Mouse (Mus musculus): ENCODE results near the gene Lgr4. TPM values are rescaled to one million over a fixed set of nuclear protein-coding genes. Genes with fewer than 3 reads are reported as not detected.

Lgr4 gene
- polyA plus RNA-seq, 1 experiment from 2014 or later = 8.0 TPM

GRCm38 (mm10) chr2:109904171-109904821 is 13.2 kb upstream of the Lgr4 start:
- H3K27me3 ChIP-seq = no peaks in the 10 kb centered on the region
- under 1% methylated on average over 7 of the region's 7 CpGs for WGBS

GRCm38 (mm10) chr2:109909122-109909521 is 8.3 kb upstream of the Lgr4 start:
- WGBS = 85% methylated on average over 2 of the region's 2 CpGs
- ATAC-seq (ENCODE audit: low FRiP score, low read depth) = no peak

More at GRCm38 (mm10) chr2:109904171-109904821, 13.2 kb upstream of the Lgr4 start:
- H3K9ac ChIP-seq = no peak overlapping the region
- peaks cover 15% of the 10 kb centered on the region for H3K36me3 ChIP-seq
- H3K27ac ChIP-seq (replicated peaks) = no peak overlapping the region
- ATAC-seq (ENCODE audit: low FRiP score, low read depth) = peak; percentile 73
- no peaks in the 10 kb centered on the region for H3K4me1 ChIP-seq (replicated peaks)
- no peaks in the 10 kb centered on the region for H3K9me3 ChIP-seq
- H3K4me3 ChIP-seq = no peak overlapping the region
- no peak overlapping the region for H3K4me2 ChIP-seq

DNA sequence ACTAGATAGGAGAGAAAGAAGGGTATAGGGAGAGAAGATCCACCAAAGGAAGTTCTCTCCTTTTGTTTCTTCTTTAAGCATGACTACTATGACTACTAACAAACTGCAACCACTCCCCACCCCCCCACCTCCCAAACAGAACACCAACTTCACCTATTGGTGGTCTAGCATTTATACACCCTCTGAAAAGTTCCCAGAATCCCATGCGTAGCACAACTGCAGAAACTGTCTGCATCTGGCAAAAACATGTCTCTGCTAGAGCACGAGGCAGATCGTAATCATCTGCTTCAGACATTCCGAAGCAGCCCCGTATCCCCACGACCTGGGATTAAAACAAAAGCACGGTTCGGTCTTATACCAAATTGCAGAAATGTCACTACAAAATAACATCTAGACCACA is 5.2 kb upstream of the Lgr4 start:
- H3K9me3 ChIP-seq = no peaks in the 10 kb centered on the region
- H3K4me3 ChIP-seq = no peak overlapping the region
- peaks cover 6% of the 10 kb centered on the region; the same call in 1 of the 2 replicates for H3K4me1 ChIP-seq (replicated peaks)
- H3K27ac ChIP-seq (replicated peaks) = no peak overlapping the region
- no peak overlapping the region for H3K9ac ChIP-seq
- H3K27me3 ChIP-seq = no peaks in the 10 kb centered on the region
- no peaks in the 10 kb centered on the region for H3K36me3 ChIP-seq
- no peak overlapping the region for H3K4me2 ChIP-seq
- no peak for ATAC-seq (ENCODE audit: low FRiP score, low read depth)
- WGBS = 93% methylated on average over 8 of the region's 8 CpGs

More at GRCm38 (mm10) chr2:109909122-109909521, 8.3 kb upstream of the Lgr4 start:
- no peaks in the 10 kb centered on the region for H3K27me3 ChIP-seq
- H3K9me3 ChIP-seq = no peaks in the 10 kb centered on the region
- no peak overlapping the region for H3K27ac ChIP-seq (replicated peaks)
- H3K36me3 ChIP-seq = no peaks in the 10 kb centered on the region
- H3K9ac ChIP-seq = no peak overlapping the region
- H3K4me3 ChIP-seq = no peak overlapping the region
- H3K4me2 ChIP-seq = no peak overlapping the region
- no peaks in the 10 kb centered on the region for H3K4me1 ChIP-seq (replicated peaks)

DNA sequence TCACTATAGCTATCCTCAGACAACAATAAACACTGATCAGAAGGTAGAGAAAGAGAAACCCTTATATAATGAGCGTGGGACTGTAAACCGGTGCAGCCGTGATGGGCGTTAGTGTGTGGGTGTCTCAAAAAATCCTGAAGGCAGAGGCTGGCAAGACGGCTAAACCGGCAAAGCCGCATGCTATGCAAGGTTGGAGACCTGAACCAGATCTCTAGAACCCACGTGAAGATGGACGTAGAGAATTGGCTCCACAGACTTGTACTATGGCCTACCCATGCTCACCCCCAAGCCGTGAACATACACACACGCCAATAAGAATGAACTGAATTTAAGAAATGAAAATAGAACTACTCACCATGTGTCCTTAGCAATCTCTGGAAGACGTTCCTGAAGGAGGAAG is 4.7 kb upstream of the Lgr4 start:
- H3K9ac ChIP-seq = no peak overlapping the region
- H3K36me3 ChIP-seq = no peaks in the 10 kb centered on the region
- no peak overlapping the region for H3K4me2 ChIP-seq
- no peak overlapping the region for H3K4me3 ChIP-seq
- H3K4me1 ChIP-seq (replicated peaks) = peaks cover 6% of the 10 kb centered on the region; the same call in 1 of the 2 replicates
- ATAC-seq (ENCODE audit: low FRiP score, low read depth) = no peak
- H3K27ac ChIP-seq (replicated peaks) = no peak overlapping the region
- WGBS = 84% methylated on average over 12 of the region's 12 CpGs
- no peaks in the 10 kb centered on the region for H3K27me3 ChIP-seq
- no peaks in the 10 kb centered on the region for H3K9me3 ChIP-seq

GRCm38 (mm10) chr2:109913241-109913640 is 4.2 kb upstream of the Lgr4 start:
- Histone ChIP-seq H3K4me1 (replicated peaks) (peaks cover 6% of the 10 kb centered on the region; the same call in 1 of the 2 replicates), H3K4me3 (no peak overlapping the region), H3K27ac (replicated peaks) (no peak overlapping the region), H3K9me3 (no peaks in the 10 kb centered on the region), H3K9ac (no peak overlapping the region), H3K4me2 (no peak overlapping the region), H3K27me3 (no peaks in the 10 kb centered on the region), H3K36me3 (no peaks in the 10 kb centered on the region)
- WGBS = 62% methylated on average over 8 of the region's 8 CpGs
- ATAC-seq (ENCODE audit: low FRiP score, low read depth) = no peak

DNA sequence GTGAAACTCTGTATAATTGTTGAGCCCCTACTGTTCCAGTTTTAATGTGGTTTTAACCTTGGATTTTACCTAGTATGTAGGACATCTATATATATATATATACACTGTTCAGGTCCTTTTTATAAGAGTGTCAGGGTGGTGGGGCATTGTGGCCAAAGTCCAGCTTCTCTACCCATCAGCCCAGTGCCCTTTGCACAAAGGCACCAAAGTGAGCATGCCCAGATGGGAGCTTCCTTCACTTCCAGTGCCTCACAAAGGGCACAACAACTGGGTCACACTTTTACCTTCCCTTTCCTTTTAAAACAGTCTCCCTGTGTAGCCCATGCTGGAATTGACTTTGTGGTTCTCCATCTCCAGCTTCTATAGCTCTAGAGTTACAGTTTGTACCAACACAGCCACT is 2.8 kb upstream of the Lgr4 start:
- ATAC-seq (ENCODE audit: low FRiP score, low read depth) = no peak
- H3K9me3 ChIP-seq = no peaks in the 10 kb centered on the region

DNA sequence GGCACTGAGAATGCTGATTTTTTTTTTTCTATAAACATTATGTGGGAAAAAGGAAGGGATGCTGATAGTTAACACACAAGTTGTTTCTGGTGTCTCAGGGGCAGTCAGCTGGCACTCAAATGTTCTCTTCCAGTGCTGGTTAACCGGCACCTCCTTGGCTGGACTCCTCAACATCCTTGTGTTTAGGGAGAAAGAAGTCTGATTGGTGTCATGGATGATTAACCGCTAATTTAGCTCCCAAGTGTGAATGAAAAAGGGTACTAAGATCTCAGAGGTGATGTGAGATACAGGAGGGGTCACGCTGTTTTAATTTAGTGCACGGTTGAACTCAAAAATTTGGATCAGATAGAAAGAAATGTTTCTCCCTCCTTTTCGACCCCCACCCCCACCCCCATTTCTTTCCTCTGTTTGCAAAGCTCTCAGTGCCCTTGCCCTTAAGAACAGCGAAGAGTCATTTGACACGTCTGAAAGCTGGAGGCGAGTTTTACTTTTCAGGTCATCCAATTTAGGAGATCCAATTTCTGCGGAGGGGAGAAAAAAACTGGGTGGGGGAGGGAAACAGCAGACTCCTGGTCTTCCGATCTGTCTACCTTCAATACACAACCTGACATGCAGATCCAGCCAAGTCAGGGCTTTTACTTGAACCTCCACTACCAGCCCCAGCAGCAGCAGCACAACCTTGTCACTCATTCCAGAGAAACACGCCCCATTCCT is 508 bp upstream of the Lgr4 start:
- Histone ChIP-seq H3K27ac (replicated peaks) (no peak overlapping the region), H3K4me3 (peak overlapping the region; percentile 66), H3K27me3 (no peaks in the 10 kb centered on the region), H3K4me1 (replicated peaks) (peaks cover 38% of the 10 kb centered on the region), H3K9ac (peak overlapping the region; percentile 70; the same call in 1 of the 2 replicates), H3K4me2 (peak overlapping the region; percentile 94), H3K9me3 (no peaks in the 10 kb centered on the region), H3K36me3 (no peaks in the 10 kb centered on the region)
- 3% methylated on average over 11 of the region's 11 CpGs for WGBS
- no peak for ATAC-seq (ENCODE audit: low FRiP score, low read depth)

More for the DNA sequence above, 2.8 kb upstream of the Lgr4 start:
- Histone ChIP-seq H3K27ac (replicated peaks) (no peak overlapping the region), H3K9ac (no peak overlapping the region), H3K27me3 (no peaks in the 10 kb centered on the region), H3K4me3 (no peak overlapping the region), H3K4me1 (replicated peaks) (peaks cover 19% of the 10 kb centered on the region), H3K4me2 (no peak overlapping the region), H3K36me3 (no peaks in the 10 kb centered on the region)

DNA sequence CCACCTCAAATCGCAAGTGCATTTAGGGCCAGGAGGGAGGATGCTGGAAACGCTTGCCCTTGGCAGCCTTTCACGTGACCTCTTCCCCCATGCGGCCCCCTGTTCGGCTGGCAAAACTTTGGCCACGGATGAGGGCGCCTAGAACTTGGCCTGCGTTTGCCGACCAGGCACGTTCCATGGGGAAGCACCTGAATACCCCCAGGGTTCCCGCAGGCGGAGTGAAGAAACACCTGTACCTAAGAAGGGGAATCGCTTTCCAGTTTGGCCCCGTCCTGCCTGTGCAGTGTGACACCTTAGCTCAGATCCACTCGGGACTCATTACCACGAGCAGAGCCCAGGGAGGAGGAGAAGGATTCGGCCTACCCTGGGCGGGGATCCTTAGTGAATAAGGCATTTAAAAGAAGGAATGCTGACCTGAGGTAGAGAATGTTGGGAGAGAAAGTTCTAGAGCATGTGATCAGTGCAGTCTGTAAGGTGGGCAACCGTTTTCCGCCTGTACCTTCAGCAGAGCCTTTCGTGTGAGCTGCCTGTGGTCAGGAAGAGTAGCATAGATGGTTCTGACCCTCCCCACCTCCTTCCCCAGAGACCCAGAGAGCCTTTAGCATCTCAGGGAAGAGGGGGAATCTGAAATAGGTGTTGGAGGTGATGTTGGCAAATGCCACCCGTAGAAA is 1.3 kb downstream of the Lgr4 start:
- no peak for ATAC-seq (ENCODE audit: low FRiP score, low read depth)
- peak overlapping the region; percentile 94 for H3K4me2 ChIP-seq
- H3K9ac ChIP-seq = peak overlapping the region; percentile 70
- no peaks in the 10 kb centered on the region for H3K9me3 ChIP-seq
- H3K36me3 ChIP-seq = no peaks in the 10 kb centered on the region
- H3K4me3 ChIP-seq = peak overlapping the region; percentile 66
- H3K27ac ChIP-seq (replicated peaks) = no peak overlapping the region; the same call in 1 of the 2 replicates
- H3K4me1 ChIP-seq (replicated peaks) = peaks cover 38% of the 10 kb centered on the region
- no peaks in the 10 kb centered on the region for H3K27me3 ChIP-seq
- WGBS = 6% methylated on average over 22 of the region's 22 CpGs

DNA sequence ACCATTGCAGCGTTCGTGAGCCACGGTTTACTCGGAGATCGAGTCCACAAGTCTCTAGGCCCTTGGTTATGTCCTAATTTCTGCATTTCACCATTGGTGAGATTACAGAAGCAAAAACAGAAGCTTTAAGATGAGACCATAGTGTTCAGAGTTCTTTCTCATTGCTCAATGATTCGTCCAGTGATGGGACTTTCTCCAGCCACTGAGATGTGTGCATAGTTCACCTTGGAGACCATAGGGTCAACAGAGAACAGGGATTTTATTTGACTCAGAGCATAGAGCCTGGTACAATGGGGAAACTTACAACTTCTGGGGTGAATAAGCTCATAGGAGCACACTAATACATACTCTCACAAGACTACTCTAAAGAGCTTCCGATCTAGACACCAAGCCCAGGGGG is 3.0 kb downstream of the Lgr4 start:
- no peak for ATAC-seq (ENCODE audit: low FRiP score, low read depth)
- H3K9ac ChIP-seq = no peak overlapping the region
- H3K4me1 ChIP-seq (replicated peaks) = peaks cover 38% of the 10 kb centered on the region
- no peaks in the 10 kb centered on the region for H3K27me3 ChIP-seq
- WGBS = 58% methylated on average over 7 of the region's 7 CpGs
- H3K36me3 ChIP-seq = no peaks in the 10 kb centered on the region
- H3K27ac ChIP-seq (replicated peaks) = no peak overlapping the region
- no peak overlapping the region for H3K4me3 ChIP-seq
- peak overlapping the region; percentile 94 for H3K4me2 ChIP-seq
- no peaks in the 10 kb centered on the region for H3K9me3 ChIP-seq

GRCm38 (mm10) chr2:109921298-109922035 is 4.0 kb downstream of the Lgr4 start:
- Histone ChIP-seq H3K4me2 (peak overlapping the region; percentile 94; the same call in 1 of the 2 replicates), H3K27ac (replicated peaks) (no peak overlapping the region)
- no peak for ATAC-seq (ENCODE audit: low FRiP score, low read depth)

DNA sequence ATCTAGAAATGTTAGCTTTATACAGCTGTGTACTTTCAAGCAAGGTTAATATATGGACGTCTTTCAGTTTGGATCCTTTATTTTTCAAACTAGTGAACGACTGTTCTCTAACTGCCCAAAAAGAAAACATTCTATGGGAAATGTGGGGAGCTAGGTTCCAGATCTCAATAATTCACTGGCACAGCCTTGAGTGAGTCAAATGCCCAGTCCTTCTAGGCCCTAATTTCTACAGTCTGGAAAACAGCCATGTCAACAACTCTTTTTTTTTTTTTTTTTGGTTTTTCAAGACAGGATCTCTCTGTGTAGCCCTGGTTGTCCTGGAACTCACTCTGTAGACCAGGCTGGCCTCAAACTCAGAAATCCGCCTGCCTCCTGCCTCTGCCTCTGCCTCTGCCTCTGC is 4.9 kb downstream of the Lgr4 start:
- Histone ChIP-seq H3K9me3 (no peaks in the 10 kb centered on the region), H3K27me3 (no peaks in the 10 kb centered on the region), H3K4me2 (no peak overlapping the region), H3K36me3 (no peaks in the 10 kb centered on the region), H3K4me1 (replicated peaks) (peaks cover 32% of the 10 kb centered on the region), H3K9ac (no peak overlapping the region), H3K27ac (replicated peaks) (no peak overlapping the region), H3K4me3 (no peak overlapping the region)
- whole genome bisulfite sequencing = 90% methylated on average over 3 of the region's 3 CpGs
- no peak for ATAC-seq (ENCODE audit: low FRiP score, low read depth)

More at GRCm38 (mm10) chr2:109921298-109922035, 4.0 kb downstream of the Lgr4 start:
- no peak overlapping the region for H3K4me3 ChIP-seq
- H3K9me3 ChIP-seq = no peaks in the 10 kb centered on the region
- no peak overlapping the region for H3K9ac ChIP-seq
- peaks cover 38% of the 10 kb centered on the region for H3K4me1 ChIP-seq (replicated peaks)
- WGBS = 64% methylated on average over 8 of the region's 8 CpGs
- no peaks in the 10 kb centered on the region for H3K36me3 ChIP-seq
- H3K27me3 ChIP-seq = no peaks in the 10 kb centered on the region
